Mouse (Mus musculus): ENCODE measurements at regions not wholly inside any gene's neighbourhood (a gene's known extent, or its start where the extent isn't known, plus 50 kb on each side); places are given as distances from the start of the nearest gene placed in this dataset.
A peak's percentile ranks its signal among the peaks of the same experiment; 100 is the strongest.

GRCm38 (mm10) chr15:8789000-8789399 lies 78.4 kb upstream of the Slc1a3 start:
- H3K27ac ChIP-seq (ENCODE audit: insufficient read depth, low read depth): no peak overlapping the region
- no peak overlapping the region for H3K4me3 ChIP-seq (replicated peaks in 1 of 3; ENCODE audit: low read depth in 2 of 3, low read length in 2 of 3, poor library complexity in 1 of 3)
- TF ChIP-seq EP300 (IDR thresholded peaks at IDR 0.05; ENCODE audit: low read length) (no peak), USF2 (conservative IDR thresholded peaks at IDR 0.05; ENCODE audit: low read depth, low read length) (no peak), NRF1 (IDR thresholded peaks at IDR 0.05; ENCODE audit: low read depth, low read length) (no peak), CTCF (conservative IDR thresholded peaks at IDR 0.05 in 1 of 2, IDR thresholded peaks at IDR 0.05 in 1 of 2; ENCODE audit: low read depth in 2 of 2, low read length in 2 of 2) (no peak), HCFC1 (IDR thresholded peaks at IDR 0.05; ENCODE audit: low read depth, low read length) (no peak), CHD1 (IDR thresholded peaks at IDR 0.05; ENCODE audit: low read depth, low read length) (no peak), MAZ (IDR thresholded peaks at IDR 0.05; ENCODE audit: low read depth, low read length) (no peak), ELF1 (IDR thresholded peaks at IDR 0.05; ENCODE audit: low read depth, low read length) (no peak)
- DNase-seq (ENCODE audit: extremely low read depth): no peak
- H3K27me3 ChIP-seq (replicated peaks): no peaks in the 10 kb centered on the region
- peaks cover 2 to 7% of the 10 kb centered on the region in 2 experiments; a peak in 3 of 4 replicates for H3K4me1 ChIP-seq (ENCODE audit: control insufficient read depth in 1 of 2, insufficient read depth in 2 of 2)
- no peak overlapping the region for H3K9ac ChIP-seq (ENCODE audit: insufficient read depth, low read depth)
- dilution Hi-C loops (cut with MboI; ENCODE audit: extremely low pct_ligation_motif_present, extremely low pct_unique_long_range_greater_than_20kb, low sequenced_read_pairs): no loop called here
- in situ Hi-C loops (cut with MboI; ENCODE audit: low pct_ligation_motif_present, low pct_unique_long_range_greater_than_20kb, low sequenced_read_pairs): no loop called here
- H3K9me3 ChIP-seq (replicated peaks; ENCODE audit: low read length): no peaks in the 10 kb centered on the region
- H3K79me2 ChIP-seq (replicated peaks; ENCODE audit: control insufficient read depth, extremely low read depth, insufficient read depth, poor library complexity, severe bottlenecking): no peaks in the 10 kb centered on the region
- H3K4me2 ChIP-seq (ENCODE audit: insufficient read depth, low read depth, poor library complexity, severe bottlenecking): no peak overlapping the region
- no peaks in the 10 kb centered on the region for H3K36me3 ChIP-seq (replicated peaks in 1 of 2; ENCODE audit: control insufficient read depth in 1 of 2, insufficient read depth in 1 of 2, low read length in 1 of 2)

- Histone ChIP-seq H3K27ac (ENCODE audit: insufficient read depth, low read depth) (no peak overlapping the region), H3K27me3 (replicated peaks) (no peaks in the 10 kb centered on the region), H3K9me3 (replicated peaks; ENCODE audit: low read length) (no peaks in the 10 kb centered on the region), H3K9ac (ENCODE audit: insufficient read depth, low read depth) (no peak overlapping the region), H3K79me2 (replicated peaks; ENCODE audit: control insufficient read depth, extremely low read depth, insufficient read depth, poor library complexity, severe bottlenecking) (no peaks in the 10 kb centered on the region), H3K4me2 (ENCODE audit: insufficient read depth, low read depth, poor library complexity, severe bottlenecking) (no peak overlapping the region), H3K4me3 (replicated peaks in 1 of 3; ENCODE audit: low read depth in 2 of 3, low read length in 2 of 3, poor library complexity in 1 of 3) (no peak overlapping the region), H3K4me1 (ENCODE audit: control insufficient read depth in 1 of 2, insufficient read depth in 2 of 2) (peaks cover 8 to 19% of the 10 kb centered on the region in 2 experiments; a peak in 3 of 4 replicates), H3K36me3 (replicated peaks in 1 of 2; ENCODE audit: control insufficient read depth in 1 of 2, insufficient read depth in 1 of 2, low read length in 1 of 2) (no peaks in the 10 kb centered on the region)
- dilution Hi-C loops (cut with MboI; ENCODE audit: extremely low pct_ligation_motif_present, extremely low pct_unique_long_range_greater_than_20kb, low sequenced_read_pairs) (no loop called here), in situ Hi-C loops (cut with MboI; ENCODE audit: low pct_ligation_motif_present, low pct_unique_long_range_greater_than_20kb, low sequenced_read_pairs) (no loop called here)
- no peak for DNase-seq (ENCODE audit: extremely low read depth)
- TF ChIP-seq HCFC1 (IDR thresholded peaks at IDR 0.05; ENCODE audit: low read depth, low read length): no peak
- TF ChIP-seq E2F4 (IDR thresholded peaks at IDR 0.05; ENCODE audit: insufficient replicate concordance, low read depth, low read length): no peak
- TF ChIP-seq JUN (IDR thresholded peaks at IDR 0.05; ENCODE audit: insufficient read depth, low read depth, low read length): no peak
- TF ChIP-seq TCF12 (IDR thresholded peaks at IDR 0.05; ENCODE audit: low read depth, low read length): no peak
These were observed 75.0 kb upstream of the Slc1a3 start for GRCm38 (mm10) chr15:8785537-8785936.

- no peaks in the 10 kb centered on the region for H3K36me3 ChIP-seq (replicated peaks in 1 of 2; ENCODE audit: control insufficient read depth in 1 of 2, insufficient read depth in 1 of 2, low read length in 1 of 2)
- no peaks in the 10 kb centered on the region for H3K27me3 ChIP-seq (replicated peaks)
- dilution Hi-C loops (cut with MboI; ENCODE audit: extremely low pct_ligation_motif_present, extremely low pct_unique_long_range_greater_than_20kb, low sequenced_read_pairs): no loop called here
- H3K9me3 ChIP-seq (replicated peaks; ENCODE audit: low read length): no peaks in the 10 kb centered on the region
- DNase-seq (ENCODE audit: extremely low read depth): peak; percentile 11
- no peak overlapping the region for H3K27ac ChIP-seq (ENCODE audit: insufficient read depth, low read depth)
- in situ Hi-C loops (cut with MboI; ENCODE audit: low pct_ligation_motif_present, low pct_unique_long_range_greater_than_20kb, low sequenced_read_pairs): no loop called here
- H3K4me1 ChIP-seq (ENCODE audit: control insufficient read depth in 1 of 2, insufficient read depth in 2 of 2): peaks cover 6 to 13% of the 10 kb centered on the region in 2 experiments; a peak in 2 of 4 replicates
- no peaks in the 10 kb centered on the region for H3K79me2 ChIP-seq (replicated peaks; ENCODE audit: control insufficient read depth, extremely low read depth, insufficient read depth, poor library complexity, severe bottlenecking)
- H3K9ac ChIP-seq (ENCODE audit: insufficient read depth, low read depth): no peak overlapping the region
- no peak for TF ChIP-seq MAZ (IDR thresholded peaks at IDR 0.05; ENCODE audit: low read depth, low read length)
- TF ChIP-seq MYC (IDR thresholded peaks at IDR 0.05; ENCODE audit: low read depth, low read length): no peak
- no peak for TF ChIP-seq POLR2AphosphoS2 (IDR thresholded peaks at IDR 0.05; ENCODE audit: low read depth, low read length)
- no peak for TF ChIP-seq ELF1 (IDR thresholded peaks at IDR 0.05; ENCODE audit: low read depth, low read length)
- no peak for TF ChIP-seq EP300 (IDR thresholded peaks at IDR 0.05; ENCODE audit: low read length)
- no peak for TF ChIP-seq RAD21 (IDR thresholded peaks at IDR 0.05; ENCODE audit: low read depth, low read length)
- no peak for TF ChIP-seq UBTF (IDR thresholded peaks at IDR 0.05; ENCODE audit: low read depth, low read length)
- no peak for TF ChIP-seq ZC3H11A (IDR thresholded peaks at IDR 0.05; ENCODE audit: low read depth, low read length)
- no peak for TF ChIP-seq ZKSCAN1 (IDR thresholded peaks at IDR 0.05; ENCODE audit: borderline replicate concordance, low read depth, low read length)
- no peak for TF ChIP-seq ZMIZ1 (IDR thresholded peaks at IDR 0.05; ENCODE audit: low read depth, low read length)
- no peak overlapping the region for H3K4me2 ChIP-seq (ENCODE audit: insufficient read depth, low read depth, poor library complexity, severe bottlenecking)
- H3K4me3 ChIP-seq (replicated peaks in 1 of 3; ENCODE audit: low read depth in 2 of 3, low read length in 2 of 3, poor library complexity in 1 of 3): no peak overlapping the region
These were observed 73.0 kb upstream of the Slc1a3 start for GRCm38 (mm10) chr15:8783567-8783966.
